In genomic region chr12:9024071-9024470, GRCm38 (mm10) we compare ENCODE assay signal across 15 mouse cellular contexts.
"Had no signal": no experiment of that assay in that cellular context is flagged by ENCODE, and none has a peak within 500 bp of the region (broad histone marks: within the 10 kb centered on the region; RNA-seq: fewer than 3 reads in every experiment).

No protein-coding gene starts in this region.

- H3K9ac ChIP-seq: neural tube, embryonic 15.5 days; stomach, embryonic 15.5 days had no signal

- H3K9me3 ChIP-seq: neural tube, embryonic 15.5 days; stomach, embryonic 15.5 days had no signal

- H3K4me3 ChIP-seq: neural tube, embryonic 15.5 days; stomach, embryonic 15.5 days had no signal

- H3K27ac ChIP-seq: neural tube, embryonic 15.5 days; stomach, embryonic 15.5 days; stomach, postnatal 0 days had no signal

- H3K27me3 ChIP-seq: neural tube, embryonic 15.5 days; stomach, embryonic 15.5 days had no signal

- H3K4me2 ChIP-seq: neural tube, embryonic 15.5 days; stomach, embryonic 15.5 days had no signal

- H3K4me1 ChIP-seq: neural tube, embryonic 15.5 days; stomach, embryonic 15.5 days had no signal

- DNase-seq: retina, postnatal 1 day; right cerebral cortex, adult 18-20 months; right cerebral cortex, postnatal 14 days; right cerebral cortex, postnatal 25 days; right cerebral cortex, postnatal 4 days; spleen, adult 18-20 months; thymus, adult 18-20 months; thymus, adult 2 months; thymus, postnatal 14 days; thymus, postnatal 25 days; thymus, postnatal 36 days; thymus, postnatal 4 days had no signal

- H3K36me3 ChIP-seq: stomach, embryonic 15.5 days had no signal
